Mouse (Mus musculus): ENCODE measurements at regions not wholly inside any gene's neighbourhood (a gene's known extent, or its start where the extent isn't known, plus 50 kb on each side); places are given as distances from the start of the nearest gene placed in this dataset.

DNA sequence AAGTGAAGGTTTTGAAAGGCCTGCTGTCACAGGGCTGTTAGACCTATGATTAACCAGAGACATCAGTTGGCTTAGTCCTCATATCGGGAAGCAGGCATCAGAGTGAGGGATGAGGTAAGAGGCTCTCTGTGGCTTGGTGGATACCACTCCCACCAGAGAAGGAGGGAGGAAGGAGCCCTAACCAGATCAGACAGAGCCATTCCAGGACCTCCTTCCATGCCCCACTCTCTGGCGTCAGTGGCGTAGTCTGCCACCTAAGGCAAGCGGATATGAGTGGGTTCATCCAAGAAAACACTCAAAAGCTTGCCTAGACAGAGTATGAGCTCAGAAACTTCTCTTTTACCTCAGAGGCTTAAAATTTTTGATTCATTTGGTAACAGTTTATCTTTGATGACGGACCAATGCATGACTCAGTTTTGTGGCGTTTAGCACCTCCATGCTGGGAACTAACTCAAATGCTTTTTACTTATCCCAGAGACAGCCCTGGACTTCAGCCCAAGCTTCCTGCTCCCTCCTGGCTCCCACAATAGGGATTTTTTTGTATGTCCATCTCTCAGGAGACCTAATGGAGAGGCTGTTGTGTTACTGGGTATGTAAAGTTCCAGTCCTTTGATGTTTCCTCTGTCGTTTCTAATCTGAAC, 367.5 kb upstream of the Rasgrp1 start:
- Histone ChIP-seq H3K36me3 (ENCODE audit: control insufficient read depth, insufficient read depth, low read length) (no peaks in the 10 kb centered on the region), H3K27me3 (ENCODE audit: control insufficient read depth, insufficient read depth, low read length) (no peaks in the 10 kb centered on the region), H3K79me2 (replicated peaks; ENCODE audit: control insufficient read depth, insufficient read depth, low read length) (no peaks in the 10 kb centered on the region), H3K9ac (ENCODE audit: low read depth, low read length) (no peak overlapping the region), H3K4me3 (no peak overlapping the region), H3K27ac (no peak overlapping the region), H3K4me1 (ENCODE audit: control insufficient read depth, insufficient read depth, low read length) (no peaks in the 10 kb centered on the region)
- TF ChIP-seq EP300 (IDR thresholded peaks at IDR 0.05; ENCODE audit: insufficient read depth, low read depth, low read length) (no peak), POLR2A (IDR thresholded peaks at IDR 0.05; ENCODE audit: insufficient read depth, low read depth, low read length) (no peak), CTCF (IDR thresholded peaks at IDR 0.05) (no peak)
- DNase-seq: no peak
- WGBS: 67% methylated on average over 7 of the region's 7 CpGs
- intact Hi-C loops (cut with DNase I): no loop called here

DNA sequence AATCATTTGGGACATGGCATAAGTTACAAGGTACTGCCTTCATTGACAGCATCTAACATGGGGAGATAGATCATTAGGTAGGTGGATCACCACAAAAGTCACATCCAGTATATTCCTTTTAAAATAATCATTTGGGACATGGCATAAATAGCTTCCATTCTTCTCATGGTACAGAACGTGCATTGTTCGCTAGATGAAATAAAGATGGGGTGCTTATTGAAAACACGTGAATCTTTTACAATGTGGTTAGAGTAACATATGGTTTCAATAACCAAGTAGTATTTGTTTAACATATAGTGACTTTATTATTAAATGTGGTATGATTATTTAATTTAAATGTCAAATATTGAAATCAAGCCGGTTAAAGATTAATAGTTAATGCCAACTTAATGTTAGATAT, 381.3 kb upstream of the Rasgrp1 start:
- DNase-seq: no peak
- 88% methylated on average over 4 of the region's 4 CpGs for WGBS
- Histone ChIP-seq H3K27ac (no peak overlapping the region), H3K4me3 (no peak overlapping the region), H3K36me3 (ENCODE audit: control insufficient read depth, insufficient read depth, low read length) (no peaks in the 10 kb centered on the region), H3K4me1 (ENCODE audit: control insufficient read depth, insufficient read depth, low read length) (no peaks in the 10 kb centered on the region), H3K9ac (ENCODE audit: low read depth, low read length) (no peak overlapping the region), H3K27me3 (ENCODE audit: control insufficient read depth, insufficient read depth, low read length) (no peaks in the 10 kb centered on the region), H3K79me2 (replicated peaks; ENCODE audit: control insufficient read depth, insufficient read depth, low read length) (no peaks in the 10 kb centered on the region)
- intact Hi-C loops (cut with DNase I): no loop called here
- no peak for TF ChIP-seq POLR2A (IDR thresholded peaks at IDR 0.05; ENCODE audit: insufficient read depth, low read depth, low read length)
- TF ChIP-seq CTCF (IDR thresholded peaks at IDR 0.05): no peak
- TF ChIP-seq EP300 (IDR thresholded peaks at IDR 0.05; ENCODE audit: insufficient read depth, low read depth, low read length): no peak

DNA sequence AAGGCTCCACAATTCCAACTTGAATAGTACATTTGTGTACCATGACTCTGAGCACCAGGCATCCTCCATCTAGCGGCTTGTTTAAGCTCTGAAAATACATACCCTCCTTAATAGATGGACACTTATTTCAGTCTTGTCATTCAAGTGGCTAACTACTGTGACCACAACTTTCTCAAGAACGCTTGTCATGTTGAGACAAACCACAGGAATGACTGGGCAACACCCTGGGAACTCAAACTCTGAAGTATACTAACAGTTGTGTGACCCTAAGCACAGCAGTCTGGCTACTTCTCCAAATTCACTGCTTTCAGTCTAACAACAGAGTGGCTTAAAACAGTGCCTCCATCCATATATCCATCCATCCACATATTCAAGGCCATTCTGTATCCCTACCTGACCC, 380.4 kb upstream of the Thbs1 start:
- no peak overlapping the region for H3K4me3 ChIP-seq
- TF ChIP-seq POLR2A (IDR thresholded peaks at IDR 0.05; ENCODE audit: insufficient read depth, low read depth, low read length): no peak
- no peak for TF ChIP-seq CTCF (IDR thresholded peaks at IDR 0.05)
- no peak for TF ChIP-seq EP300 (IDR thresholded peaks at IDR 0.05; ENCODE audit: insufficient read depth, low read depth, low read length)
- H3K9ac ChIP-seq (ENCODE audit: low read depth, low read length): no peak overlapping the region
- H3K4me1 ChIP-seq (ENCODE audit: control insufficient read depth, insufficient read depth, low read length): no peaks in the 10 kb centered on the region
- H3K36me3 ChIP-seq (ENCODE audit: control insufficient read depth, insufficient read depth, low read length): no peaks in the 10 kb centered on the region
- 83% methylated on average over 2 of the region's 2 CpGs for whole genome bisulfite sequencing
- H3K79me2 ChIP-seq (replicated peaks; ENCODE audit: control insufficient read depth, insufficient read depth, low read length): no peaks in the 10 kb centered on the region
- no peak overlapping the region for H3K27ac ChIP-seq
- no peaks in the 10 kb centered on the region for H3K27me3 ChIP-seq (ENCODE audit: control insufficient read depth, insufficient read depth, low read length)
- intact Hi-C loops (cut with DNase I): no loop called here
- no peak for DNase-seq

DNA sequence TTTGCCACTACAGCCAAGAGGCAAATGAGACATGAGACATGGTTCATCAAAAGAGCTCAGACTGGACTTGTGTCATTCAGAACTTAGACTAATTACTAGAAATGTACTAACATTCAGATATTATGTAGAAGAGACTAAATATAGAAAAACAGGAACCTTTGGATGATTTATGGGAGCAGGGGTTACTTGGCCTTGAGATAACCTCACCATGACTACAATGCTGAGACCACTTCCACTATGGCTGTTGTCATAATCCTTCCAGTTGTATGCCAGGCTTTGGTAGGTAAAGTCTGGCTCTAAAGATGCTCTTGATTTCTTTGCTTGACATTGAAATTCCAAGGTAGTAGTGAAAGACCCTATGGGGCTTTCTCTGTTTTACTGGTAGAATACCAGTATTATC, 369.3 kb upstream of the Thbs1 start:
- Histone ChIP-seq H3K27me3 (ENCODE audit: control insufficient read depth, insufficient read depth, low read length) (no peaks in the 10 kb centered on the region), H3K27ac (no peak overlapping the region), H3K4me1 (ENCODE audit: control insufficient read depth, insufficient read depth, low read length) (no peaks in the 10 kb centered on the region), H3K79me2 (replicated peaks; ENCODE audit: control insufficient read depth, insufficient read depth, low read length) (no peaks in the 10 kb centered on the region), H3K36me3 (ENCODE audit: control insufficient read depth, insufficient read depth, low read length) (no peaks in the 10 kb centered on the region), H3K4me3 (no peak overlapping the region), H3K9ac (ENCODE audit: low read depth, low read length) (no peak overlapping the region)
- DNase-seq: no peak
- TF ChIP-seq EP300 (IDR thresholded peaks at IDR 0.05; ENCODE audit: insufficient read depth, low read depth, low read length) (no peak), POLR2A (IDR thresholded peaks at IDR 0.05; ENCODE audit: insufficient read depth, low read depth, low read length) (no peak), CTCF (IDR thresholded peaks at IDR 0.05) (no peak)
- intact Hi-C loops (cut with DNase I): no loop called here

DNA sequence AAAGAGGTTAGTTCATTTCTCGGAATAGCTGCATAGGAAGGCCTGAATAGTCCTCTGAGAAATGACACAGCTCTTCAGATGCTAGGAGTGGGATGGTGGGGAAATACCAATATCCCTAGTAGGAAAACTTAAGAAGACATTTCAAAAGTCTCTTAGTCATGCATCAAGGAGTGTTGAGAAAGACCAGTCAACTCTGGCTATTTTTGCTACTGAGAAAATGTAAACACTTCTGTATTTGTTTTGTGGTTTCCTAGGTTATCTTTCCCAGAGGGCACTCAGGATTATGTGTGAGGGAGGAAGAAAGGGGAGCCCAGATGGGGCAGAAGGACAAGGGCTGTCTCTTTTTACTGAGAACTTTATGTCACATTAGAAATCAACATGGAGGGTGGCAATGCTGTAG, 367.8 kb upstream of the Thbs1 start:
- no peak for DNase-seq
- Histone ChIP-seq H3K9ac (ENCODE audit: low read depth, low read length) (no peak overlapping the region), H3K27me3 (ENCODE audit: control insufficient read depth, insufficient read depth, low read length) (no peaks in the 10 kb centered on the region), H3K27ac (no peak overlapping the region), H3K36me3 (ENCODE audit: control insufficient read depth, insufficient read depth, low read length) (no peaks in the 10 kb centered on the region), H3K79me2 (replicated peaks; ENCODE audit: control insufficient read depth, insufficient read depth, low read length) (no peaks in the 10 kb centered on the region), H3K4me1 (ENCODE audit: control insufficient read depth, insufficient read depth, low read length) (no peaks in the 10 kb centered on the region; the same call in 1 of the 2 replicates), H3K4me3 (no peak overlapping the region)
- intact Hi-C loops (cut with DNase I): no loop called here
- 72% methylated on average over 1 of the region's 1 CpGs for WGBS
- no peak for TF ChIP-seq EP300 (IDR thresholded peaks at IDR 0.05; ENCODE audit: insufficient read depth, low read depth, low read length)
- TF ChIP-seq POLR2A (IDR thresholded peaks at IDR 0.05; ENCODE audit: insufficient read depth, low read depth, low read length): no peak
- no peak for TF ChIP-seq CTCF (IDR thresholded peaks at IDR 0.05)

DNA sequence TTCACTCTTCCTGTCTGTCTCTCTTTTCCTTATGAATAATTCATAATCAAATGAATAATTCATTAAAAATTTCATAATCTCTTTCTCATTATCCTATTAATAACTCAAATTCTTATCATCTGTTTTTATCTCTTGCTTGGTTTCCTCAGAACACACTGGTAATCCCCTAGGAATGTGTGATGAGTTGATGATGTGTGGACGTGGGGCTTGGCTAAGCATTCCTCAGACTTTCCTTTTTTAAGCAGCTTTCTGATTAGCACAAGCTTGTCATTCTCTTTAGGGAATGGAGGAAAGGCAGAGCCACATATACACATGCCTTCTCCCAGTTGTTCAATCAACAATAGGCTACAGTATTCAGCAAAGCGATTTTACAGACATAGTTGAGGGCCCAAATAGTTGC, 365.9 kb upstream of the Thbs1 start:
- H3K79me2 ChIP-seq (replicated peaks; ENCODE audit: control insufficient read depth, insufficient read depth, low read length): no peaks in the 10 kb centered on the region
- H3K4me3 ChIP-seq: no peak overlapping the region
- TF ChIP-seq POLR2A (IDR thresholded peaks at IDR 0.05; ENCODE audit: insufficient read depth, low read depth, low read length) (no peak), CTCF (IDR thresholded peaks at IDR 0.05) (no peak), EP300 (IDR thresholded peaks at IDR 0.05; ENCODE audit: insufficient read depth, low read depth, low read length) (no peak)
- no peaks in the 10 kb centered on the region for H3K27me3 ChIP-seq (ENCODE audit: control insufficient read depth, insufficient read depth, low read length)
- no peaks in the 10 kb centered on the region; the same call in 1 of the 2 replicates for H3K4me1 ChIP-seq (ENCODE audit: control insufficient read depth, insufficient read depth, low read length)
- intact Hi-C loops (cut with DNase I): no loop called here
- no peak overlapping the region for H3K9ac ChIP-seq (ENCODE audit: low read depth, low read length)
- 55% methylated on average over 2 of the region's 2 CpGs for WGBS
- no peak for DNase-seq
- no peak overlapping the region for H3K27ac ChIP-seq
- H3K36me3 ChIP-seq (ENCODE audit: control insufficient read depth, insufficient read depth, low read length): no peaks in the 10 kb centered on the region
